Mouse (Mus musculus) forebrain, embryonic 11.5 days (tissue): ENCODE measurements around the gene Gm48552. TPM values are rescaled to one million over a fixed set of nuclear protein-coding genes. Genes with fewer than 3 reads are reported as not detected.

Experiments used
- ATAC-seq: fragments of 200-750 bp; cut with Nextera tagmentation; replicated peaks from 2 replicates; pipeline ENCODE4 v1.8.0; 2017; ENCODE audit warnings: moderate TSS enrichment; ENCODE audit not compliant: low FRiP score
- DNase-seq: peaks from one replicate; pipeline ENCODE4 v3.0.0-alpha.2; 2017; ENCODE audit warnings: low spot score
- H3K27ac ChIP-seq: fragments of 300-500 bp; sonication (generic); 2 replicates; pipeline ENCODE4 v1.5.1; 2014; ENCODE audit warnings: low read depth, low read length
- H3K27me3 ChIP-seq: fragments of 300-500 bp; sonication (generic); 2 replicates; pipeline ENCODE4 v1.6.1; 2014; ENCODE audit warnings: mild to moderate bottlenecking, low read length, mixed read lengths; ENCODE audit not compliant: control insufficient read depth, insufficient read depth
- H3K36me3 ChIP-seq: fragments of 300-500 bp; sonication (generic); 2 replicates; pipeline ENCODE4 v1.6.1; 2014; ENCODE audit warnings: mild to moderate bottlenecking, low read length, moderate library complexity, mixed read lengths; ENCODE audit not compliant: control insufficient read depth, insufficient read depth
- H3K4me1 ChIP-seq: fragments of 300-500 bp; sonication (generic); replicated peaks from 2 replicates; pipeline ENCODE4 v1.6.1; 2014; ENCODE audit warnings: low read length, mixed read lengths; ENCODE audit not compliant: control insufficient read depth, insufficient read depth
- H3K4me2 ChIP-seq: fragments of 300-500 bp; sonication (generic); 2 replicates; pipeline ENCODE4 v1.6.1; 2014; ENCODE audit warnings: low read depth, mild to moderate bottlenecking, low read length, moderate library complexity, mixed read lengths; ENCODE audit not compliant: severe bottlenecking
- H3K4me3 ChIP-seq: fragments of 300-500 bp; sonication (generic); 2 replicates; pipeline ENCODE4 v1.5.1; 2014; ENCODE audit warnings: low read depth, low read length
- H3K9ac ChIP-seq: fragments of 300-500 bp; sonication (generic); 2 replicates; pipeline ENCODE4 v1.6.1; 2014; ENCODE audit warnings: low read length
- H3K9me3 ChIP-seq: fragments of 300-500 bp; sonication (generic); 2 replicates; pipeline ENCODE4 v1.6.1; 2016; ENCODE audit warnings: low read length, mixed read lengths; ENCODE audit not compliant: control insufficient read depth
- WGBS: fragments of 180-500 bp; shearing (Covaris S2); extraction: QIAGEN DNeasy Blood & Tissue Kit; methylation state at CpG from one replicate; pipeline ENCODE4 v1.1.7; 2014; 5-methylcytosine and 5-hydroxymethylcytosine counted together
- polyA plus RNA-seq: library from polyadenylated mRNA; unstranded; fragments of >200 nt; fragmentation: Nextera tagmentation; extraction: Ambion mirVana; gene quantifications from 2 replicates; pipeline ENCODE4 v1.2.1, GENCODE M21; 2014

The Gm48552 gene
- polyA plus RNA-seq, 1 experiment from 2014 or later, result 1.1 TPM

GRCm38 (mm10) chr10:81426081-81426671 lies 37.4 kb downstream of the Gm48552 start:
- no peaks in the 10 kb centered on the region for H3K36me3 ChIP-seq
- WGBS, result 2% methylated on average over 20 of the region's 33 CpGs
- DNase-seq (peak; percentile 62), ATAC-seq (no peak)
- no peaks in the 10 kb centered on the region for H3K9me3 ChIP-seq
- H3K9ac ChIP-seq, result peak overlapping the region; percentile 43; the same call in 1 of the 2 replicates
- H3K27ac ChIP-seq, result no peak overlapping the region
- H3K4me1 ChIP-seq, result peaks cover 20% of the 10 kb centered on the region
- peak overlapping the region; percentile 55 for H3K4me2 ChIP-seq
- H3K4me3 ChIP-seq, result peak overlapping the region; percentile 33
- peaks cover 47% of the 10 kb centered on the region for H3K27me3 ChIP-seq

- Histone ChIP-seq H3K4me2 (peak overlapping the region; percentile 55), H3K27me3 (peaks cover 48% of the 10 kb centered on the region), H3K36me3 (no peaks in the 10 kb centered on the region), H3K4me1 (peaks cover 20% of the 10 kb centered on the region), H3K9ac (peak overlapping the region; percentile 43), H3K4me3 (peak overlapping the region; percentile 33), H3K27ac (no peak overlapping the region), H3K9me3 (no peaks in the 10 kb centered on the region)
- ATAC-seq (no peak), DNase-seq (peak; percentile 58)
- WGBS, result 2% methylated on average over 38 of the region's 38 CpGs
Measured at GRCm38 (mm10) chr10:81426897-81427296, 38.1 kb downstream of the Gm48552 start.

- H3K27me3 ChIP-seq, result peaks cover 48% of the 10 kb centered on the region
- H3K9me3 ChIP-seq, result no peaks in the 10 kb centered on the region
- peak; percentile 51 for DNase-seq
- H3K4me2 ChIP-seq, result peak overlapping the region; percentile 55; the same call in 1 of the 2 replicates
- H3K27ac ChIP-seq, result no peak overlapping the region
- no peak for ATAC-seq
- H3K4me3 ChIP-seq, result peak overlapping the region; percentile 33
- H3K9ac ChIP-seq, result no peak overlapping the region; the same call in 1 of the 2 replicates
- H3K4me1 ChIP-seq, result peaks cover 20% of the 10 kb centered on the region
- H3K36me3 ChIP-seq, result no peaks in the 10 kb centered on the region
- 37% methylated on average over 3 of the region's 3 CpGs for WGBS
Measured at GRCm38 (mm10) chr10:81427327-81427726, 38.5 kb downstream of the Gm48552 start.

GRCm38 (mm10) chr10:81427804-81428506 lies 39.1 kb downstream of the Gm48552 start:
- H3K9ac ChIP-seq, result no peak overlapping the region
- ATAC-seq, result no peak
- H3K36me3 ChIP-seq, result no peaks in the 10 kb centered on the region
- H3K27me3 ChIP-seq, result peaks cover 48% of the 10 kb centered on the region
- no peak overlapping the region for H3K4me2 ChIP-seq
- H3K27ac ChIP-seq, result no peak overlapping the region
- peaks cover 20% of the 10 kb centered on the region for H3K4me1 ChIP-seq
- H3K9me3 ChIP-seq, result no peaks in the 10 kb centered on the region
- DNase-seq, result no peak
- 73% methylated on average over 8 of the region's 8 CpGs for WGBS
- no peak overlapping the region for H3K4me3 ChIP-seq

- H3K9me3 ChIP-seq, result no peaks in the 10 kb centered on the region
- 91% methylated on average over 7 of the region's 7 CpGs for whole genome bisulfite sequencing
- ATAC-seq, result no peak
- peaks cover 20% of the 10 kb centered on the region for H3K4me1 ChIP-seq
- H3K4me3 ChIP-seq, result no peak overlapping the region
- no peaks in the 10 kb centered on the region for H3K36me3 ChIP-seq
- H3K27ac ChIP-seq, result no peak overlapping the region
- H3K4me2 ChIP-seq, result no peak overlapping the region
- no peak overlapping the region for H3K9ac ChIP-seq
- H3K27me3 ChIP-seq, result peaks cover 48% of the 10 kb centered on the region
- peak; percentile 46 for DNase-seq
Measured at GRCm38 (mm10) chr10:81428507-81428870, 39.7 kb downstream of the Gm48552 start.

- ATAC-seq (no peak), DNase-seq (peak; percentile 46)
- Histone ChIP-seq H3K36me3 (no peaks in the 10 kb centered on the region), H3K9me3 (no peaks in the 10 kb centered on the region), H3K27ac (no peak overlapping the region), H3K4me3 (no peak overlapping the region), H3K9ac (no peak overlapping the region), H3K4me1 (peaks cover 20% of the 10 kb centered on the region), H3K27me3 (peaks cover 45% of the 10 kb centered on the region), H3K4me2 (no peak overlapping the region)
- 20% methylated on average over 2 of the region's 2 CpGs for WGBS
Measured at GRCm38 (mm10) chr10:81429092-81429491, 40.3 kb downstream of the Gm48552 start.

GRCm38 (mm10) chr10:81429605-81430061 lies 40.8 kb downstream of the Gm48552 start:
- H3K36me3 ChIP-seq, result no peaks in the 10 kb centered on the region
- under 1% methylated on average over 19 of the region's 20 CpGs for WGBS
- ATAC-seq, result peak; percentile 21

GRCm38 (mm10) chr10:81430141-81430830 lies 41.5 kb downstream of the Gm48552 start:
- DNase-seq (peak; percentile 85), ATAC-seq (peak; percentile 19; the same call in 1 of the 2 replicates)
- peak overlapping the region; percentile 75 for H3K27ac ChIP-seq
- under 1% methylated on average over 49 of the region's 89 CpGs for WGBS
- H3K9ac ChIP-seq, result peak overlapping the region; percentile 83
- no peaks in the 10 kb centered on the region for H3K36me3 ChIP-seq
- peaks cover 20% of the 10 kb centered on the region for H3K4me1 ChIP-seq
- H3K27me3 ChIP-seq, result peaks cover 37% of the 10 kb centered on the region
- no peaks in the 10 kb centered on the region for H3K9me3 ChIP-seq
- peak overlapping the region; percentile 92 for H3K4me2 ChIP-seq
- H3K4me3 ChIP-seq, result peak overlapping the region; percentile 87

More at GRCm38 (mm10) chr10:81429605-81430061, 40.8 kb downstream of the Gm48552 start:
- peak overlapping the region; percentile 75 for H3K27ac ChIP-seq
- H3K4me3 ChIP-seq, result peak overlapping the region; percentile 87
- H3K4me2 ChIP-seq, result peak overlapping the region; percentile 92
- H3K4me1 ChIP-seq, result peaks cover 20% of the 10 kb centered on the region
- peaks cover 43% of the 10 kb centered on the region for H3K27me3 ChIP-seq
- peak; percentile 86 for DNase-seq
- no peaks in the 10 kb centered on the region for H3K9me3 ChIP-seq
- peak overlapping the region; percentile 83 for H3K9ac ChIP-seq
